Mouse (Mus musculus): ENCODE data around the gene Angel1. TPM values are rescaled to one million over a fixed set of nuclear protein-coding genes. Genes with fewer than 3 reads are reported as not detected.

Angel1 gene
- 9.8 and 10.9 TPM in 2 replicates for polyA plus RNA-seq (2015; fragmentation: Nextera tagmentation; extraction: Ambion mirVana)

DNA sequence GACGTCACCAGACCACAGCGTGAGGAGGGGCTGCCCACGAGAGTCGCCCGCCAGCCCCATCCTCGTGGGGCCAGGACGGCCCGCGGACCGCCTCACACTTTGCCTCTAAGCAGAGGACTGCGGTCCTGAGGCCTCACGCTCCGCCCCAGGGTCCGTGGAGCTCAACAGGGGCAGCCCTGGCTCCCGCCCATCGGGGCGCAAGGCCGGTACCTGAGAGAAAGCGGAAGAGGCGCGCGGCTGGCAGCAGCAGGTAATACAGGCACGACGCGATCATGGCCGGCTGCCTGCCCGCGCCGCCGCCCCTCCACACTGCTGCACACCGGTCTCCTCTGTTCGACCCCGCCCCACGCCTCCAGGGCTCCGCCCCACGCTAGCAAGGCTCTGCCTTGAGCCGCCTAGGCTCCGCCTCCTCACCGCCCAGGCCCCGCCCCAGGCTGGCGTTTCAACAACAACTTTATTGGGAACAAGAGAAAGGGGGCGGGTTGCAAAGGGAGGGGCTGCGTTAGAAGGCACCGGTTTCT, at the start of gene Angel1:
Gene Angel1 (minus strand): TSS at position 341 of the 521 bp plus-strand sequence.
- H3K4me3 ChIP-seq = peak within 1 kb of the TSS; percentile 80
- H3K9me3 ChIP-seq = no peaks in the 10 kb centered on the region
- H3K4me1 ChIP-seq = peaks cover 14% of the 10 kb centered on the region; the same call in 1 of the 2 replicates
- H3K4me2 ChIP-seq = peak within 1 kb of the TSS; percentile 86
- peak; percentile 98 for ATAC-seq (ENCODE audit: insufficient number of reproducible peaks, insufficient read depth, low FRiP score, low TSS enrichment, low read depth)
- H3K27ac ChIP-seq = peak within 1 kb of the TSS; percentile 75
- peak within 1 kb of the TSS; percentile 79 for H3K9ac ChIP-seq
- under 1% methylated on average over 44 of the region's 44 CpGs for WGBS
- peaks cover 6% of the 10 kb centered on the region; the same call in 1 of the 2 replicates for H3K36me3 ChIP-seq
- H3K27me3 ChIP-seq = no peaks in the 10 kb centered on the region

GRCm38 (mm10) chr12:86775561-86776280, 49.5 kb upstream of the Angel1 start:
- WGBS = 71% methylated on average over 7 of the region's 7 CpGs
- Histone ChIP-seq H3K9ac (peak overlapping the region; percentile 12; the same call in 1 of the 2 replicates), H3K4me1 (peaks cover 27% of the 10 kb centered on the region), H3K27ac (peak overlapping the region; percentile 80), H3K4me2 (no peak overlapping the region), H3K27me3 (no peaks in the 10 kb centered on the region), H3K9me3 (no peaks in the 10 kb centered on the region), H3K4me3 (no peak overlapping the region), H3K36me3 (no peaks in the 10 kb centered on the region)
- no peak for ATAC-seq (ENCODE audit: insufficient number of reproducible peaks, insufficient read depth, low FRiP score, low TSS enrichment, low read depth)

DNA sequence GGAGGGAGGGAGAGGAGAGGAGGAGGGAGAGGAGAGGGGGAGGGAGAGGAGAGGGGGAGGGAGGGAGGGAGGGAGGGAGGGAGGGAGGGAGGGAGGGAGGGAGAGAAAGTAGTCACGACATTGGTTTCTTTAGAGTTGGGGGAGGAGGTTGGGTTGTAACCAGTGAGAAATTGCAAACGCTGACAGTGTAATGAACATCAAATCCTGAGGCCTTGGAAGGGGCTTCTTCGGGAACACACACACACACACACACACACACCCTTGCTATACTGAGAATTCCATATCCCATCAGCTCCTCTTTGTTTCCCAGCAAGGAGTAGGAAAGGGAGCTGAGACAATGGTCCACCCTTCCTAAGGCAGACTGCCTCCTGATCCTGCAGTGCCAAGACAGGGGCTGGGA, 46.3 kb upstream of the Angel1 start:
- 38% methylated on average over 3 of the region's 3 CpGs for WGBS
- Histone ChIP-seq H3K36me3 (no peaks in the 10 kb centered on the region), H3K4me1 (peaks cover 42% of the 10 kb centered on the region), H3K27ac (no peak overlapping the region), H3K9ac (no peak overlapping the region), H3K9me3 (no peaks in the 10 kb centered on the region), H3K27me3 (no peaks in the 10 kb centered on the region), H3K4me3 (no peak overlapping the region), H3K4me2 (no peak overlapping the region)
- no peak for ATAC-seq (ENCODE audit: insufficient number of reproducible peaks, insufficient read depth, low FRiP score, low TSS enrichment, low read depth)

- no peak overlapping the region for H3K4me3 ChIP-seq
- 11% methylated on average over 12 of the region's 12 CpGs for WGBS
- H3K4me1 ChIP-seq = peaks cover 42% of the 10 kb centered on the region
- ATAC-seq (ENCODE audit: insufficient number of reproducible peaks, insufficient read depth, low FRiP score, low TSS enrichment, low read depth) = peak; percentile 64; the same call in 1 of the 2 replicates
- H3K36me3 ChIP-seq = no peaks in the 10 kb centered on the region
- H3K9me3 ChIP-seq = no peaks in the 10 kb centered on the region
- 0 out of 2 replicates have a peak overlapping the region, but pooled peaks have one; percentile 3 for H3K4me2 ChIP-seq
- no peaks in the 10 kb centered on the region for H3K27me3 ChIP-seq
- H3K27ac ChIP-seq = peak overlapping the region; percentile 1; the same call in 1 of the 2 replicates
- H3K9ac ChIP-seq = no peak overlapping the region
Measured at GRCm38 (mm10) chr12:86771823-86772427, 45.7 kb upstream of the Angel1 start.

DNA sequence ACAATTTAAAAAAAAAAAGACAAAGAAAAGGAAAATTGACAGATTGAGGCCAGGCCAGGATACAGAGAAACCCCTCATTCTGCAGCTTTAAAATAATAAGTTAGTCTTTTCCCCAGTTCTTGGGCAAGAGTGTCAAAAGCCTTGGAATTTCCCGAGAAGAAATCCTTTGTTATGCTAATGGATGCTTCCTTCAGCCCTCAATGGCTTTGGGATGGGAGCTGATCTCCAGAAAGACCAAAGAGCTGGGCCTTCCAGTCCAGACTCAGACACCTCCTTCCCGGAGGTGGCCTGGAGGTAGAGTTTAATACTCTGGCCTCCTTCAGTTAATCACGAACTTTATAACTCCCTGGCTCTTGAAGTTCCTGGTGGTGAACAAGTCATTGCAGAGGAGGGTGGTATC, 44.7 kb upstream of the Angel1 start:
- 22% methylated on average over 3 of the region's 3 CpGs for WGBS
- H3K4me2 ChIP-seq = no peak overlapping the region
- H3K27ac ChIP-seq = peak overlapping the region; percentile 80

DNA sequence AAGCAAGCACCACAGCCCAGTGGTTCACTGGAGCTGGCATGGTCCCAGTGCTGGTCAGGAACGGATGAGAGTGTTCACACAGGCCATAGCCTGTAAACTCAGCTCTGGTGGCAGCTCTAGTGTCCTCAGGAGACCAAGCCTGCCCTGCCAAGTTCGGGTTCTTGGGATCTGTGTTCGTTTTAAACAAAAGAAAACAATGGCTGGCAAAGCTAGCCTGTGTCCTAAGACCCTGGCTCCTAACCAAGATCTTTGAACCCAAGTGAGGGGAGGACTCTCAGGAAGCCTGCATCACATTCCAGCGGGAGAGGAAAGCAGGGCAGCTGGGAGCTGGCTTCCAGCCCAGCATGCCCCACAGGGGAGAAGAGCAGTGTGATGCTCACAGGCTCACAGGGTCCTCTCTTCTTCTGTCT, 44.0 kb upstream of the Angel1 start:
- H3K27me3 ChIP-seq = no peaks in the 10 kb centered on the region
- H3K27ac ChIP-seq = peak overlapping the region; percentile 80
- 0 out of 2 replicates have a peak overlapping the region, but pooled peaks have one; percentile 22 for H3K9ac ChIP-seq
- no peaks in the 10 kb centered on the region for H3K9me3 ChIP-seq
- H3K4me3 ChIP-seq = no peak overlapping the region
- WGBS = 30% methylated on average over 4 of the region's 4 CpGs
- H3K4me2 ChIP-seq = no peak overlapping the region
- ATAC-seq (ENCODE audit: insufficient number of reproducible peaks, insufficient read depth, low FRiP score, low TSS enrichment, low read depth) = no peak
- peaks cover 31% of the 10 kb centered on the region for H3K4me1 ChIP-seq
- no peaks in the 10 kb centered on the region for H3K36me3 ChIP-seq

More for the DNA sequence above, 44.7 kb upstream of the Angel1 start:
- Histone ChIP-seq H3K9ac (no peak overlapping the region), H3K9me3 (no peaks in the 10 kb centered on the region), H3K27me3 (no peaks in the 10 kb centered on the region), H3K4me3 (no peak overlapping the region), H3K4me1 (peaks cover 38% of the 10 kb centered on the region), H3K36me3 (no peaks in the 10 kb centered on the region)
- no peak for ATAC-seq (ENCODE audit: insufficient number of reproducible peaks, insufficient read depth, low FRiP score, low TSS enrichment, low read depth)

DNA sequence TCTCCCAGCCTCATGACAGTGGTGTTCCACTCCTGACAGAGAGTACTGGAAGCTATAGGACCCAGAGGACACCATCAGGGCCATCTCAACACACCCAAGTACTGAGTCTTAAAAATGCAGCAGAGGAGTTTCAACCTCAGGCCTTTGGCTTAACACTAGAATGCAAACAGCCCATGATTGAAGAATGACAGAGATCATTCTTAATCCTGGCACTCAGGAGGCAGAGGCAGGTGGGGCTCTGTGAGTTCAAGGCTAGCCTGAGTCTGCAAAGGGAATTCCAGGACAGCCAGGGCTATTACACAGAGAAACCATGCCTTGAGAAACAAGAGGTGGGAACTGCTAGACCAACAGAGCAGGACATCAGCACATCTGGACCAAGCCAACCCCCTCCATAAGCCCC, 43.6 kb upstream of the Angel1 start:
- Histone ChIP-seq H3K4me1 (peaks cover 29% of the 10 kb centered on the region), H3K9me3 (no peaks in the 10 kb centered on the region), H3K36me3 (no peaks in the 10 kb centered on the region), H3K9ac (0 out of 2 replicates have a peak overlapping the region, but pooled peaks have one; percentile 22), H3K27ac (peak overlapping the region; percentile 80), H3K4me2 (no peak overlapping the region), H3K4me3 (no peak overlapping the region), H3K27me3 (no peaks in the 10 kb centered on the region)
- no peak for ATAC-seq (ENCODE audit: insufficient number of reproducible peaks, insufficient read depth, low FRiP score, low TSS enrichment, low read depth)

DNA sequence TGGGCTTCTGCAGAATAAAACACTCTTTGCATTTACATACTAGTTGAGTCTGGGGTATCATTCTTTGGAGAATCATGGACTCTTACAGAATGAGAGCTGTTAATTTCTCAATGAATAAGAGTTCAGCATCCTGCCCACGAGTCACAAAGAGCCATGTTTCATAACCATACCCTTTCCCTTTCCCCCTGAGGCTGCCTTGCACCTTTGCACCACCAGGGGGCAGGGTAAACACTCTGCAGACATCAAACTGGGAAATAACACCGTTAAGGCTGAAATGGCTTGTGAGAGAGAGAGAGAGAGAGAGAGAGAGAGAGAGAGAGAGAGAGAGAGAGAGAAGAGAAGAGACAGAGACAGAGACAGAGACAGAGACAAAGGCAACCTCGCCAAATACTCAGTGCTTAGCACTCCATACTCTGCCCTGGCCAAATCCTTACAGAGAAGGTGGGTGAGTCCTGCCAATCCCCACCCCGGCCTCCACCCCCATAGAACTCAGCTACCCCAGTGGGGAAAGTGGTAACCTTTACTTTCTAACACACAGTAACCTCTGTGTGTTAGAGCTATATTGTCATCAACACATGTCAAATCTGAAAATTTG, 42.8 kb upstream of the Angel1 start:
- H3K4me3 ChIP-seq = no peak overlapping the region
- no peak overlapping the region for H3K9ac ChIP-seq
- no peak overlapping the region for H3K4me2 ChIP-seq
- no peaks in the 10 kb centered on the region for H3K36me3 ChIP-seq
- H3K27ac ChIP-seq = no peak overlapping the region
- no peaks in the 10 kb centered on the region for H3K9me3 ChIP-seq
- H3K4me1 ChIP-seq = peaks cover 29% of the 10 kb centered on the region
- no peak for ATAC-seq (ENCODE audit: insufficient number of reproducible peaks, insufficient read depth, low FRiP score, low TSS enrichment, low read depth)
- WGBS = 38% methylated on average over 4 of the region's 4 CpGs
- no peaks in the 10 kb centered on the region for H3K27me3 ChIP-seq

GRCm38 (mm10) chr12:86767868-86768631, 41.8 kb upstream of the Angel1 start:
- ATAC-seq (ENCODE audit: insufficient number of reproducible peaks, insufficient read depth, low FRiP score, low TSS enrichment, low read depth) = no peak
- Histone ChIP-seq H3K9me3 (no peaks in the 10 kb centered on the region), H3K4me3 (no peak overlapping the region), H3K4me1 (peaks cover 29% of the 10 kb centered on the region), H3K36me3 (no peaks in the 10 kb centered on the region), H3K9ac (no peak overlapping the region), H3K4me2 (no peak overlapping the region), H3K27ac (peak overlapping the region; percentile 28; the same call in 1 of the 2 replicates), H3K27me3 (no peaks in the 10 kb centered on the region)
- WGBS = 33% methylated on average over 20 of the region's 20 CpGs

DNA sequence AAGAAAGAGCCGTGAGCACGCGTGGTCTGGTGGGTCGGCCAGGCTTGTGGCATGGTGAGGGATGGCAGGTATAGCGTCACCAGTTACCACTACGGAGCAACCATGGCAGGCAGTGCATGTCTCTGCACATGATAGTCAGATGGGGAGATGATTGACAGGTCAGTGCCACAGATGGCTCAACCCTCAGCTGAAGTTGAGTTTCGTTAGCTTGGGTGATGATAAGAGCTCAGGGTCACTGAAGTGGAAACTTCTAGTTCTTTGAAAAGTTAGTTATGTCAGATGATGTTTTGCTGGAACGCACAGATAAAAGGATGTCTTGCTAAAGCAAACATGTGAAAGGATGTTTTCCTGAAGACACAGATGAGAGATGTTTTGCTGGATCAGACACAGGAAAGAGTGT, 40.2 kb upstream of the Angel1 start:
- H3K9me3 ChIP-seq = no peaks in the 10 kb centered on the region
- H3K4me1 ChIP-seq = peaks cover 20% of the 10 kb centered on the region
- 88% methylated on average over 8 of the region's 8 CpGs for WGBS
- no peak overlapping the region for H3K4me3 ChIP-seq
- no peak for ATAC-seq (ENCODE audit: insufficient number of reproducible peaks, insufficient read depth, low FRiP score, low TSS enrichment, low read depth)
- H3K27me3 ChIP-seq = no peaks in the 10 kb centered on the region
- H3K9ac ChIP-seq = no peak overlapping the region
- H3K4me2 ChIP-seq = no peak overlapping the region
- no peak overlapping the region for H3K27ac ChIP-seq
- H3K36me3 ChIP-seq = no peaks in the 10 kb centered on the region

GRCm38 (mm10) chr12:86764060-86764459, 37.8 kb upstream of the Angel1 start:
- no peak overlapping the region for H3K27ac ChIP-seq
- ATAC-seq (ENCODE audit: insufficient number of reproducible peaks, insufficient read depth, low FRiP score, low TSS enrichment, low read depth) = no peak
- H3K9me3 ChIP-seq = peaks cover 5% of the 10 kb centered on the region; the same call in 1 of the 2 replicates
- peaks cover 4% of the 10 kb centered on the region; the same call in 1 of the 2 replicates for H3K4me1 ChIP-seq
- H3K4me3 ChIP-seq = no peak overlapping the region
- H3K36me3 ChIP-seq = no peaks in the 10 kb centered on the region
- WGBS = 64% methylated on average over 6 of the region's 6 CpGs
- H3K9ac ChIP-seq = no peak overlapping the region
- no peaks in the 10 kb centered on the region for H3K27me3 ChIP-seq
- no peak overlapping the region for H3K4me2 ChIP-seq

All from embryonic facial prominence, embryonic 13.5 days (tissue).